Mouse (Mus musculus): Measurements from ENCODE around the gene Pnp.

DNA sequence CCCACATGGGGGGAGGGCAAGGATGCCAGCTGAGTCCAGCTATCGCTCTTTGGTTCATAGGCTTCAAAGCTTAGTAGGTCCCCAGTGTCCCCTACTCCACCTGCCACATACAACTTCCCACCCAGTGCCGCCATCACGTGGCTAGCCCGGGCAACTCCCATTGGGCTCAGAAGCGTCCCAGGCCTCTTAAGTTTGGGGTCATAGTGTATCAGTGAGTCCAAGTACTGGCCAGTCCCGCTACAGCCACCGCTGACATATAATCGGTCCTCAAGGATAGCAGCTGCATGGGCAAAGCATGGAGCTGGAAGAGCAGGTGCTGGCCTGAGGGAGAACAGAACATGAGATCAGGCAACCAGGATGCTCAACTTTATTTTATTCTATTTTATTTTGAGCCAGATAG, 39.3 kb upstream of the Pnp start:
- no peak for TF ChIP-seq POLR2A (IDR thresholded peaks at IDR 0.05; ENCODE audit: insufficient read depth, low read depth, low read length)
- TF ChIP-seq CTCF (IDR thresholded peaks at IDR 0.05) = no peak
- no peak for TF ChIP-seq EP300 (IDR thresholded peaks at IDR 0.05; ENCODE audit: insufficient read depth, low read depth, low read length)

All from heart, adult 2 months (tissue).